Mouse (Mus musculus) bone marrow, adult 2 months (tissue): ENCODE data around the gene Man1c1.

Source experiments
- CTCF ChIP-seq: fragments of 200-500 bp; IDR thresholded peaks from 2 replicates; pipeline ENCODE4 v1.5.1; 2011; ENCODE audit warnings: low read length, control low read depth; ENCODE audit not compliant: control insufficient read depth, insufficient read depth
- POLR2A ChIP-seq: fragments of 200-500 bp; IDR thresholded peaks from 2 replicates; pipeline ENCODE4 v1.6.1; 2011; ENCODE audit warnings: low read depth, mild to moderate bottlenecking, control low read depth, low read length, borderline replicate concordance; ENCODE audit not compliant: control insufficient read depth

GRCm38 (mm10) chr4:134736147-134736546 lies 32.1 kb upstream of the Man1c1 start:
- no peak for TF ChIP-seq POLR2A
- TF ChIP-seq CTCF = no peak
